Mouse (Mus musculus) spleen, adult 12 weeks (tissue): ENCODE results near the gene Tmem174.

Experiments
- DNase-seq: peaks from one replicate; pipeline ENCODE4 v3.0.0; 2022; ENCODE audit warnings: low spot score

The Tmem174 gene

GRCm38 (mm10) chr13:98637145-98637544, at the start of gene Tmem174:
TSS of gene Tmem174 (minus strand) at chr13:98637410.
- DNase-seq, result no peak

- DNase-seq, result no peak
Measured at GRCm38 (mm10) chr13:98684144-98684900, 47.1 kb upstream of the Tmem174 start.

DNA sequence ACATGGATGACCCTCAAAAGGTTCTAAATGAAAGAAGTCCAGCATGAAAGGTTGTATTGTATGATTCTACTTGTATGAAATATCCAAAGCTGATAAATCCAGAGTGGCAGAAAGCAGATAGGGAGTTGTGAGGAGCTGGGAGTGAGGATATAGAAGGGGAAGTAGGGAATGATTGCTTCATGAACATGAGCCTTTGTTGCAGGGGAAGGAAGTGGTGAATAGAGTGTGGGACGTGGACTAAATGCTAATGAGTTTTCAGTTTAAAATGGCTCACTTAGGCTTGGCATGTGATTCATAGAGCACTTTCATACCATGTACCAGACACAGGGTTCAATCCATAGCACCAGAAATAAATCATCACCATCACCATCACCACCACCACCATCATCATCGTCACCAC, 46.2 kb upstream of the Tmem174 start:
- no peak for DNase-seq

DNA sequence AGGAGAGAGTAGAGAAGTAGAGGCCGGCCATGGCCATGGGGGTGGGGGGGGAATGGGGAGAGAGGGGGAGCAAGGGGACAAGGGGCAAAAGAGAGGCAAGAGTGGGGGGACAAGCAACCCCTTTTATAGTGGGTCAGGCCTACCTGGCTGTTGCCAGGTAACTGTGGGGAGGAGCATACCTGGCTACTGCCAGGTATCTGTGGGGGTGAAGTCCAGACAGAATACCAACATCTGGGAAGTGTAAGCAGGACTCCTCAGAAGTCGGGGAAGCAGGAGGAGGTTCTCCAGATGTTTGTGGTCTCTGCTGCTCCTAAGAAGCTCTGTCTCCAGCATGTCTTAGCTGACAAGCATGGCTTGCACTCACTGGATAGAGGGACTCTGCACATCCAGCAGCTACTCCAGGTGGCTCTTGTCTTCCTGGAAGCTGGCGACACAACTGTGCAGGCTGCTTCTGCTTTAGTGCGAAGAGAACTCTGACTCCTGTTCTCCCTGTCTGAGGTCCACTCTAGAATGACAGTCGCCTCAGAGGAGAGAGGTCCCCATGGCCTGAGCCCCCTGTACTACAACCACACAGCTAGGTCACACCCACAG, 43.4 kb upstream of the Tmem174 start:
- DNase-seq, result no peak

DNA sequence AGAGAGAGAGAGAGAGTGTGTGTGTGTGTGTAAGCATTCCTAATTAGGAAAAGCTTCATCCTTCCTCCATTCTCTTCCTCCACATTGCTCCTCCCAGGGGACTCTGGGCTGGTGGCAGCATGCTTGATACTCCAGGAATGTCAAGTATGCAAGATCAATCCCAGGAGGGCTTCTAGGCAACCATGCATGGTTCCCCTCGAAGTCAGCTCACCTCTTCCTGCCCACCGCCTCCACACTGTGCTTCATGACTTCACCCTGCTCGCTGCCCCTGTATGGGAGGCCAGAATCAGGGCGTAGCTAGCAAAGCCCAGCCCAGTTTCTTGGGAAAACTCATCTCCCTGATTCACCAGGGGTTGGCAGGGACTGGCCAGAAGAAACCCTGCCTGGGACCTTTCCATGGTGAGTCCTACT, 42.4 kb upstream of the Tmem174 start:
- DNase-seq, result no peak

DNA sequence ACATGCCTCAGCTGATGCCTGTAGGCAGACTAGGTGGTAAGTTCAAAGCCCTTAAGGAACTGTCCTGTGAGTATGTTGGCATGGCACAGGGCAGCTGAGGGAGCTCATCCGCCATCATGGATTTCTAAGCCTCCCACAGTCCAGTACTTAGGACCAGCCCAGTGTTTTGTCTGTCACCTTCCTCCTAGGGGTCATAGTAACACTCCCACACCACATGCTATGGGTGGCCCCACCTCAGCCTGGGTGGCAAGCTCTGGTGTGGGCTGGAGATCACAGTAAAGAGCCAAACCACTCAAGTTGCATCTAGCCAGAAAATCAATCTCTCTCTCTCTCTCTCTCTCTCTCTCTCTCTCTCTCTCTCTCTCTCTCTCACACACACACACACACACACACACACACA, 42.0 kb upstream of the Tmem174 start:
- DNase-seq, result no peak

DNA sequence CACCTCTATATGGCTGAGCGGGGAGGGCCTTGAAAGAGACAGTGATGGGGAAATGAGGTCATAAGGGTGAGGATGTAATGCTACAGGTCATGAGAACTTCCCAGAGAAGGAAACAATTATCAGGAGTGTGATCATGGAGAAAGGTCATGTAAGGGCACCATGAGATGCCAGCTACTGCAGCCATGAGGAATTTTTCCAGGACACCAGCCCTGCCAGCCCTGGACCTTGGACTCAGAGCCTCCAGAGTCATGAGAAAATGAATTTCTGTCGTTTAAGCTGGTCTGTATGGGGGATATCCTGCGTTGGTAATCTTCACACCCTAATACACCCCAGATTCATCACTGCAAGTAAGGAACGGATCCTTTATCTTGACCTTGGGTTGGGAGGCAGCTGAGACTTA, 36.7 kb upstream of the Tmem174 start:
- DNase-seq, result no peak

- no peak for DNase-seq
Measured at GRCm38 (mm10) chr13:98669296-98669695, 32.1 kb upstream of the Tmem174 start.

- DNase-seq, result no peak
Measured at GRCm38 (mm10) chr13:98667316-98667715, 30.1 kb upstream of the Tmem174 start.

GRCm38 (mm10) chr13:98665240-98665639, 28.0 kb upstream of the Tmem174 start:
- DNase-seq, result no peak

DNA sequence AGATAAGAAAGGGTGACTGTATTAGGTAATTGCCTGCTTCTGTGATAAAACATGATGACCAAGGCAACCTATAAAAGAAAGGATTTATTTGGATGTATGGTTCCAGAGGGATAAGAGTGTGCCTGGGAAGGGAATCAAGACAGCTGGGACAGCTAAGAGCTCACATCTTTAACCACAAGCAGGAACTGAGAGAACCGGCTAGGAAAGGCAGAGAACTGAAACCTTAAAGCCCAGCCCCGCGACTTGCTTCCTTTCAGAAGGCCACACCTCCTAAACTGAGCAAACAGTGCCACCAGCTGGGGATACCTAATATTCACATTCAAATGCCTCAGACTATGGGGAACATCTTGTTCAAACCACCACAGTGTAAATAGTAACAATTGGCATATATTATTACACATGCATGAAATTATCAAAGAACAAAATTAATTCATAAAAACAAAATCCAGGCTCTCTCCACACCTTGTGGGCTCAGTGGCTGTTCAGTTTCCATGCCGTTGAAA, 25.0 kb upstream of the Tmem174 start:
- DNase-seq, result no peak

DNA sequence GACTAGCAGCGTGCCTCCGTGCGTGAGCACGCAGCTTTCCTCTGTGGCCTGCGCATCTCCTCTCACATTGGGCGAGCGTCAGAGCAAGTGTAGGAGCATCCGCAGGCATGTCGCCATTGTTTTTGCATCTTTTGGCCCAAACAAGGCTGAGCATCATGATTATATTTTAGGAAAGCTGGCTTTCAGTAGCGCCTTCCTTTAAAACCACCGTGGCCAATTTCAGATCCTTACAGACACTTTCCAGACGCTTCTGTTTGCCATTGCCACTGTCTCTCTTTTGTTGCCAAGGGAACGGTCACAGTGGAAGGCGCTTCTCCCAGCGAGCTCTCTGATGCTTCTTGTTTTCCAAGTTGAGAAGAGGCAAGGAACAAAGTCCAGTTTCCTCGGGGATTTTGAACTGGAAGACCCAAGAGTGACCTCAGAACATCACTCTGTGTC, 18.8 kb upstream of the Tmem174 start:
- no peak for DNase-seq

DNA sequence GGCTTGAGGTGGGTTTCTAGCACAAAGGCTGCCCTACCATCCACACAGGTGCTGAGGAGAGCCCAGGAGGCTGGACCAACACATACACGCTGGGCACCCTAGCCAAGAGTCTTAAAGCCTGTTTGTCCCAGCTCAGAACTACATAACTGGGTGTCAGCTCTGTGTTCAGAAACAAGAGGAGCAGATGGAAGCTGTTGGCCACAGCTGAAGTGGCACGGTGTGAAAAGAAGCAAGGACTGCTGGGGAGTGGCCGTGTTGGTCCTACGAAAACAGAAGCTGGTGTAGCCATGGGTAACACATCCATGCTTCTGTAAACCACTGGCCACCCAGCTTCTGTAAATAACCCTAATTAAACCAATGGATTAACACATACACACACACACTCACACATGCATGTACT, 18.1 kb upstream of the Tmem174 start:
- DNase-seq, result no peak

DNA sequence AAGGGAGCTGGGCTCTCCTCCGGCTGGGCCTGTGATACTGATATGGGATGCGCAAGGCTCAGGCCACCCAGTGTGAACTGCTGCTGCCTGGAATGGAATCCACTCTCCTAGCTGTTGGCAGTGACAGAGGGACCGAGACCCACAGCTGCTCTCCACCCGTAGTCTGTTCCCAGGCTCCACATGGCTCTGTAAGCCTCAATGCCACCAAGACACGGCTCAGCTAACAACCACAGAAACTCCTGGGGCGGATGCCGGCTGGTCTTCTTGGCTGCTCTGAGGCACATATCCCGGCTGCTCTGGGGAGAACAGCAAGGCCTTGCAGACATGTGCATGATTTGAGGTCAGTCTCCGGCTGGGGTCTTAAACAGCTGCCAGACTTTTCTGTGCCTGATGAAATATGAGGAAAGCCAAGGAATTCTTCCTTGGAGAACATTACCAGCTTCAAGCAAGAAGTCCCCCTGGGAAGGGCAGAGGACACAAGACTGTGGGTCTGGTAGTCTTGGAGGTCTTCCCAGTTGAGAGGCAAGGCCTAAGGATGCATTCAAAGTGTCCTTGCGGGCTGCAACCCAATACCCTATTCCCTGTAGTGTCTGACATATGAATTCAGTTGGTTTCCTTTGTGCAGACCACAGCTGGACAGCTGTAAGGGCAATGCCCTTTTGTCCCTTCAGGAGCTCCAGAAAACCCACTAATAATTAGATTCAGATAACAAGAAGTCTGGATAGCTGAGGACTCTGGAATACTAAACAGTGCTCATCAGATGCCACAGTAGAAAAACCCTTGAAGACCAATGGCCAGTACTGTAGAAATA, 17.1 kb upstream of the Tmem174 start:
- DNase-seq, result no peak

- DNase-seq, result no peak
Measured at GRCm38 (mm10) chr13:98652194-98652593, 15.0 kb upstream of the Tmem174 start.

GRCm38 (mm10) chr13:98651228-98651977, 14.2 kb upstream of the Tmem174 start:
- no peak for DNase-seq

GRCm38 (mm10) chr13:98647775-98648568, 10.8 kb upstream of the Tmem174 start:
- DNase-seq, result no peak

DNA sequence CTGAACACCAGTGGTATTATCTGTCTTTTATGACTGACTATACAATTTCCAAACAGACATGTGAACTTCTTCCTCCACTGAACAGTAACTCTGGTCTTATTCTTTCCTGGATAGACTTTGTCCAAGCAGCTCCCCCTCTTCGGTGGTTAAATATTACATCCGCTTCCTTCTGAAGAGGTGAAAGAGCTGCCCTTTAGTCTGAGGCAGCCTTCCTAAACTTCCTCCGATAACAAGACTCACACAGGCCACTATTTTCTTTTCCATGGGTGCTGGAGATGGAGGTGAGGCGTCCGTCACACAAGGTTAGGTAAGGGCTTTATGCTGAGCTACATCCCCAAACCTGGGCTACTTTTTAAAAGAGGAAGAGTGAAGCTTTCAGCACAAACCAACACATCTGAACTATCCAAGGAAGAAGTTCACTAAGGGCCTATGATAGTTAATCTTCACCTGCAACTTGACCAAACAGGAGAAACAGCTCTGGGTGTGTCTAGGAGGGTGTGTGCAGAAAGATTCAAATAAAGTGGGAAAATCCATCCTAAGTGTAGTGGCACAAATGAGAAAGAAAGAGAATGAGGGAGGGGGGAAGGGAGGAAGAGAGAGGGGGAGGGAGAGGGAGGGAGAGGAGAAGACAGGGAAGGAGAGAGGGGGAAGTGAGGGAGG, 1.4 kb upstream of the Tmem174 start:
- no peak for DNase-seq

- DNase-seq, result no peak
Measured at GRCm38 (mm10) chr13:98636571-98636970, 639 bp downstream of the Tmem174 start.

DNA sequence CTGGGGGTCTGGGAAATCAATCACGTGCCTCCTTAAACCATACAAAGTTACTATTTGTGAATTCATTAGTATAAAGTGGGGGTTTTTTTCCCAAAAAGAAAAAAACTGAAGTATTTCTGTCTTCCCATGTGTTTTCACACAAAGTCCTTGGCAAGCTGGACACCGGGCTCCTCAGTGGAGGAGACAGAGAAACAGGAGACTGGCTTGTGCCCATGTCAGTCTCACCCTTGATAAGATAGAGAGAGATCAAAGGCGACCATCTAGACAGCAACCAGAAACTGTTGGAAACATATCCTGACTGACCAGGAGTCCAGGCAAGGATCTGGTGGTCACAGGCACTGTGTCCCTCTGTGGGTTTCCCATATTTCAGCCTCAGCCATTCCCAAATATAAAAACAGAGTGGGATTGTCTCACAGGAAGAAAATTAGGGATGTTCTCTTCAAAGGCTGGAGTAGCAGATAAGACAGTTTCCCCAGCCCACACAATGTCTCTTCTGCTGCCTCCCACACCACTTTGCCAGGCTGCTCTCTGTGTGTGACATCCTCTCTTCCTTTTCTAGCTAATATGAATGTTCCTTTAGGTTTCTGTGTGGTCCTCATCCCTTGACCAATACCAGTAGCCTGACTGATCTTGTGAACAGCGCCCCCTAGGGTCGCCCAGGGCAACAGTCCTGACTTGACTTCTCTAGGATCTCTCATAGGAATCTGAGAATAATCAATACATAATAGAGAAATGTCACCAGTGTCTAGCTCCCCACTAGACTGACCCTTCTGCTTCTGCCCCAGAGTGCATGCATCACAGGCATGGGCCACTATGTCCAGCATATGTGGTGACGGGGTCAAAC, 3.3 kb downstream of the Tmem174 start:
- DNase-seq, result no peak
